Mouse (Mus musculus) kidney, adult 9 months (tissue): ENCODE measurements around the gene Vstm4.
A peak's percentile ranks its signal among the peaks of the same experiment; 100 is the strongest.

Experiments
- DNase-seq: peaks from one replicate; pipeline ENCODE4 v3.0.0; 2022

Gene Vstm4

DNA sequence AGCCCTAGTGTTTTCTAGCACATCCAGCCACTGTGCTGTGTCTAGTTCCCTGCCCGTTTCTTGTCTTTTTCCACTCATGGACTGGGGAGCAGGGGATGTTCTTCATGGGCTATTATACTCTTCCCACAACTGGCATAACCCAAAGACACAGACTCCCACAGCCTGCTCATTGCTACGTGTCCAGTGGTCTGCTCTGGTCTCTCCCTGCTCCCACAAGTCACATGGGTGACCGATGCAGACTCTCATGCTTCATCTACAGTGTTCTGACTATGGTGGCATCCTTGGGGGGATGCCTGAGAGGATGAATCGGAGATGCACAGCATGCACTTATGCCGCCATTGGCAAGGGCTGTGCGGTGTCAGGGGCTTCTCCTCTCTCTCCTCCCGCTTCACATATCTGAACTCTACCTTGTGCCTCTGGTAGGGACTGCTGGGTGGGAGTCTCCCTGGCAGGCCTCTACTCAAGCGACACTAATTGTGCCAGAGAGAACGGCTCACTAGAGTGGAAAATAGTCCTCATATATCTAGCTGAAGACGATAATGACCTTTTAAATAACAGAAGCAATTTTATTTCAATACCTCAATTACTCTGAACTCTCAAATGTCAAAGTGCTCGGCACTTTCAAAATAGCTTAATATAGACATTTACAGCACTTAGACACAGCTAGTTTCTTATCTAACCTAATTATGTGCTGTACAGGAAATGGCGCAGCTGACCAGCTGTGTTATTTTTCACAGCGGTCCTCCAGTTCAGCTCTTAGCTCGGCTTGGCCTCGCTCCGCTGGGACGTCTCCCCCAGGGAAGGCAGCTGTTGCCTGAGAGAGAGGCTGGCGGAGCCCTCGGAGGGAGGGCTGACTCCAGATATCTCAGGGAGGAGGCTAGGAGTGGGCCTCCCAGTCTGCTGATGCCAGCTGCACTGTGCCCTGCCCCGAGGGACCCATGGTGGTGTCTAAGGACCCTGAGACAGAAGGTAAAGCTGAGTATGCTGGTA is 94.1 kb downstream of the Vstm4 start:
- DNase-seq = peak; percentile 42

DNA sequence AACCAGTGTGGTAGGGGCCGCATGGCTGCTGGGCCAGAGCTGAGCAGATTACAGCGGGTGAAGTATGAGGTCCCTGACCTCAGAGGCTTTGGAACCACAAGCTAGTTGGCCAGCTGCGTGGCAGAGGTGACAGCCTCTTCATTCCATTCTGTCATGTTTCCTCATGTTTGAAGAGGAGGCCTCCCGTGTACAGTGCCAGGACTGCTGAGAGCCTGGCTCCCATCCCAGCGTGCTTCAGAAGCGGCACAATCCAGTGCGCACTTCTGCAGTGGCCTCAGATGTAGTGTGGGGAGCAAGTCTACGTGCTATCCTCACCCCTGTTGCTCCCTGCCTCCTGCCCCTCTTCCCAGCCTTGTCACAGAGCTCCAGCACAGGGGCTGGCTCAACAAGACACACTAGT is 99.9 kb downstream of the Vstm4 start:
- DNase-seq = no peak

DNA sequence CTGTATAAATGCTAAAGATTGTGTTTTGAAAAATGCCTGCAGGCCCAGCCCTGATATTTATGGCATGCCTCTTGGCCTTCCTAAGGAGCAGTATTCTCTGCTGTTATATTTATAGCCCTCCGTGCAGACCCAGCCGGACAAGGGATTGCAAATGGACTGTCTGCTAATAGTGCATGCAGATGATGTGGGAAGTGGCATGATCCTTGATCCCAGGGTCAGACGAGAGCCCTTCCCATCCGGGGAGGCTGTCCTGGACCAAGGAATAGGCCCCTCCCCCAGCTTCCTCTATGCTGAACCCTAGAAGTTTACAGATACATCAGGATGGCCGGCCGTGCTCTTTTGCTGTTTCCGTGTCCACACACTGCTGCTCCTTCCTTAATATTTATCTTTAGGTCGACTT is 102.1 kb downstream of the Vstm4 start:
- DNase-seq = peak; percentile 16

DNA sequence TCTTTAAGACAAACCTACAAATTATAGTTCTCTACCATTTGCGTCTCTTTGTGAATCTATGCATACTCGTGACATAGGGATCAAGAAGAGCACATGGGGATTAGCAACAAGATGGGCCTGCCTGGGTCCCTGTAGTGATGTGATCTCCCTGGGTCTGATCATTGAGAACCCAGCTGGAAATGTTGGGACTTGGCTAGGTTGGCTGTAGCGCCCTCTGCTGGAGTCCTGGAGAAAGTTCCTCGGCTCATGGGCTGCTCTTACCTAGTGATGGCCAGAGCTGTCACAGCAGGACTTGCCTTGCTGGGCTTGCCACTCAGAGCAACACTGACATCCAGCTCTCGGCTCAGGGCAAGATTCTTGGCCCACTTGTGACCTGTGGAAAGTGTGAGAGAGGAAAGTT is 103.9 kb downstream of the Vstm4 start:
- DNase-seq = peak; percentile 57

DNA sequence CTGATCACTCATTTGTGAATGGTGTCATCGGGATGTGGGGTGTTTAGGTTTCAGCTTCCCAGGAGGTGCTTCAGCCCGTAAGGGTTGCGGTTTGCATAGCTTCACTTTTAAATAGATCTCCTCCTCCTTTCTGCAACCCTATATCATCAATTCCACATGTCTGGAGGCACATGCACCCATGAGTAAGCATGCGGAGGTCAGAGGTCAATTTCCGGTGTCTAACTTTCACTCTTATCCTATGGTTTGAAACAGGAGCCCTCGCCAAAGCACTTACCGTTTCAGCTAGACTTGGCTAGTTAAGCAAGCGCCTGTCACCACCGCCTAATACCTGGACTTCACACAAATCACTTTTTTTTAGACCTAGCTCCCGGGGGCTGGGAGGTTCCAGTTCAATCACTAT is 108.2 kb downstream of the Vstm4 start:
- no peak for DNase-seq

DNA sequence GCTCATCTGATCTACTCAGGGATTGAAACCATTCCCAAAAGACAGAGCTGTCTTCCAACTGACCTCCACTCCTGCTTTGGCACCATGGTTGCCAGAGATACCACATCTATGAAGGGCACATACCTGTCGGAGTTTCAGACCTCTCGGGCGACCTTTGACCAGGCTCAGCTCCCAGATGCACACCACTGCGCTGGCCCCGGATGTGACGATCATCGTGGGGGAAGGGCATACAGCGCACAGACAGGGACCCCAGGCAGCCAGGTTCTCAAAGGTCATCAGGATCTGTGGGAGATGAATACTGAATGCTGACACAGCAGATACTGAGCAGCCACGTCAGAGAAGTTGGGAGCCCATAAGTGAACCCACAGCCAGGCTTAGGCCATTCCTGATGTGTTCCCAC is 114.1 kb downstream of the Vstm4 start:
- DNase-seq = no peak

DNA sequence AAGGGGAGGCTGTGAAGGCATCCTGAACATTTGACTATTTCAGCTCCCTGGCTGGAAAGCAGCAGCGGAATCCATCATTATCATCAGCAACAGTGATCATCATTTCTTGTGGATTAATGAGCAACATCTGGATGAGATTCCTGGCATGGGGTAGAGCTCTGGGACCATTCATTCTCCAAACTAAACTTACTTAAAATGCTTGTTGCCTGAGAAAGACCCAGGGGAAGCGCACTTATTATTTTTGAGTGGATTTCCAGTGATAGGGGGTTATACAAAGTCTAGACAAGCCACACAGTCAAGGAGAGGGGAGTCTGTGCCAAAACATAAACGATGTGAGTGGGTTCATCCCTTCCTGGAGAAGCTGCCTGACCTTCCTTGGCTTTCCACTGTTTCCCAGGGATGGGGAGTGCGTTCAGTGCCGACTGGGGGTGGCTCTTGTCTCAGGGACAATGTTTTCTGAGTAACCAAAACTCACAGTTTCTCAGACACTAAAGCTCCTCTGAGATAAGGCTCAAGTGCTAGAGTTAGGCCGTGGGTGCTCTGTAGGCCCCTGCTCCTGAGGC is 127.7 kb downstream of the Vstm4 start:
- DNase-seq = no peak

DNA sequence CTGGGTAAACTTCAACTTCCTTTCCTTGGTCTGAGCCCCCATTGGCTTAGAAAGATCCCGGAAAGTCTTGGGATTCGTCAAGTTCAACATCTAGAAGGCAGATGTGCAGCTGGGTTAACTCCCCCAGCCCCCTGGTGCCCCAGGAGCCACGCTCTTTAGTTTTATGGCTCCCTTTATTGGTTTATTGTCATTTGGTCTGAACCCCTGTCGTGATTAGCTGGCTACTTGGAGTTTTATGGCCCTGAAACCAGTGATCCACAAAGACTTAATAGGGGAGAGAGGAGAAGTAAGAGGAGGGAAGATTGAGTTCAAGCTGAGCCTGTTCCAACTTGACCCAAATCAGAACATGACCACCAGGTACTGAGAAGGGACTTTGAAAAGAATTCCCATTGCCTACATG is 130.1 kb downstream of the Vstm4 start:
- no peak for DNase-seq
